Mouse (Mus musculus): ENCODE measurements around the gene Eprs. TPM values are rescaled to one million over a fixed set of nuclear protein-coding genes. Genes with fewer than 3 reads are reported as not detected.

Eprs gene
- polyA plus RNA-seq, 1 experiment: 44.2 TPM

DNA sequence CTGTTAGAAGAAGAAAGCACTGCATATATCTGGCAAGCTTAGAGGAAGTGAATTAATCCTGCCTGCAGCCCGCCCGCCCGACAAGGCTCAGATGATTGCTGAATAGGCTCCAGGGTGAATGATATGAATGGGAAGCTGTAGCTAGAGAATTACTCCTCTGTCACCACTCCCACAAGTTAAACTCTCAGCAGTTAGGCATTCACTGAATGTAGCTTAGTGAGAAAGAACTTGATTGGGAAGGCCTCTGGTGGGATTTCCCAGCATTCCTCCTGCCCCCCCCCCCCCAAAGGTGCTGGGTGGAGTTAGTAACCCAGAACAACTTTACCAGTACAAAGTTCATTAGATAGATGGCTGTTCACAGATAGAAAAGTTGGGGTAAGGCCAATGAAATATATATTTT is 26.3 kb upstream of the Eprs start:
- no peak overlapping the region for H3ac ChIP-seq (ENCODE audit: control insufficient read depth, insufficient read length, low read depth)
- TF ChIP-seq USF1 (IDR thresholded peaks at IDR 0.05; ENCODE audit: low read depth) (no peak), FOSL1 (IDR thresholded peaks at IDR 0.05; ENCODE audit: insufficient read depth, low read length, poor library complexity, severe bottlenecking) (no peak), MYOD1 (IDR thresholded peaks at IDR 0.05; ENCODE audit: control insufficient read depth, insufficient read length, low read depth) (no peak), CTCF (IDR thresholded peaks at IDR 0.05; ENCODE audit: control insufficient read depth, insufficient read depth, insufficient read length) (no peak), CEBPB (IDR thresholded peaks at IDR 0.05; ENCODE audit: low read depth) (no peak), MAX (IDR thresholded peaks at IDR 0.05) (no peak), MYOG (IDR thresholded peaks at IDR 0.05; ENCODE audit: control insufficient read depth, extremely low read depth, insufficient read length) (no peak)
- peaks cover 34% of the 10 kb centered on the region for H3K79me3 ChIP-seq (ENCODE audit: low read depth)
- H3K27me3 ChIP-seq (ENCODE audit: control insufficient read depth, insufficient read depth, insufficient read length): no peaks in the 10 kb centered on the region
- H3K79me2 ChIP-seq (ENCODE audit: control insufficient read depth, insufficient read depth): peaks cover 41% of the 10 kb centered on the region
- peaks cover 8% of the 10 kb centered on the region for H3K36me3 ChIP-seq (ENCODE audit: control insufficient read depth, insufficient read depth)
- H3K4me3 ChIP-seq (ENCODE audit: insufficient read depth, poor library complexity, severe bottlenecking): no peak overlapping the region

- Histone ChIP-seq H3K36me3 (ENCODE audit: control insufficient read depth, insufficient read depth) (peaks cover 22% of the 10 kb centered on the region), H3K79me3 (ENCODE audit: low read depth) (peaks cover 3% of the 10 kb centered on the region), H3ac (ENCODE audit: control insufficient read depth, insufficient read length, low read depth) (no peak overlapping the region), H3K79me2 (ENCODE audit: control insufficient read depth, insufficient read depth) (no peaks in the 10 kb centered on the region), H3K27me3 (ENCODE audit: control insufficient read depth, insufficient read depth, insufficient read length) (no peaks in the 10 kb centered on the region), H3K4me3 (ENCODE audit: insufficient read depth, poor library complexity, severe bottlenecking) (no peak overlapping the region)
- TF ChIP-seq USF1 (IDR thresholded peaks at IDR 0.05; ENCODE audit: low read depth) (no peak), FOSL1 (IDR thresholded peaks at IDR 0.05; ENCODE audit: insufficient read depth, low read length, poor library complexity, severe bottlenecking) (no peak), MYOG (IDR thresholded peaks at IDR 0.05; ENCODE audit: control insufficient read depth, extremely low read depth, insufficient read length) (no peak), CEBPB (IDR thresholded peaks at IDR 0.05; ENCODE audit: low read depth) (no peak), MYOD1 (IDR thresholded peaks at IDR 0.05; ENCODE audit: control insufficient read depth, insufficient read length, low read depth) (no peak), CTCF (IDR thresholded peaks at IDR 0.05; ENCODE audit: control insufficient read depth, insufficient read depth, insufficient read length) (no peak)
Measured at GRCm38 (mm10) chr1:185342441-185342840, 20.4 kb upstream of the Eprs start.

- Histone ChIP-seq H3K36me3 (ENCODE audit: control insufficient read depth, insufficient read depth) (peaks cover 19% of the 10 kb centered on the region), H3ac (ENCODE audit: control insufficient read depth, insufficient read length, low read depth) (no peak overlapping the region), H3K79me2 (ENCODE audit: control insufficient read depth, insufficient read depth) (no peaks in the 10 kb centered on the region), H3K4me3 (ENCODE audit: insufficient read depth, poor library complexity, severe bottlenecking) (no peak overlapping the region), H3K27me3 (ENCODE audit: control insufficient read depth, insufficient read depth, insufficient read length) (no peaks in the 10 kb centered on the region), H3K79me3 (ENCODE audit: low read depth) (no peaks in the 10 kb centered on the region)
- TF ChIP-seq USF1 (IDR thresholded peaks at IDR 0.05; ENCODE audit: low read depth): no peak
- peak; percentile 1 for TF ChIP-seq CTCF (IDR thresholded peaks at IDR 0.05; ENCODE audit: control insufficient read depth, insufficient read depth, insufficient read length)
Measured at GRCm38 (mm10) chr1:185343422-185343821, 19.4 kb upstream of the Eprs start.

GRCm38 (mm10) chr1:185346188-185346587 is 16.7 kb upstream of the Eprs start:
- Histone ChIP-seq H3K27me3 (ENCODE audit: control insufficient read depth, insufficient read depth, insufficient read length) (no peaks in the 10 kb centered on the region), H3K36me3 (ENCODE audit: control insufficient read depth, insufficient read depth) (peaks cover 31% of the 10 kb centered on the region), H3K79me3 (ENCODE audit: low read depth) (no peaks in the 10 kb centered on the region), H3K79me2 (ENCODE audit: control insufficient read depth, insufficient read depth) (no peaks in the 10 kb centered on the region), H3ac (ENCODE audit: control insufficient read depth, insufficient read length, low read depth) (no peak overlapping the region), H3K4me3 (ENCODE audit: insufficient read depth, poor library complexity, severe bottlenecking) (no peak overlapping the region)
- TF ChIP-seq USF1 (IDR thresholded peaks at IDR 0.05; ENCODE audit: low read depth) (no peak), MAX (IDR thresholded peaks at IDR 0.05) (no peak), FOSL1 (IDR thresholded peaks at IDR 0.05; ENCODE audit: insufficient read depth, low read length, poor library complexity, severe bottlenecking) (no peak)

- Histone ChIP-seq H3K36me3 (ENCODE audit: control insufficient read depth, insufficient read depth) (peaks cover 28% of the 10 kb centered on the region), H3K79me2 (ENCODE audit: control insufficient read depth, insufficient read depth) (no peaks in the 10 kb centered on the region), H3K27me3 (ENCODE audit: control insufficient read depth, insufficient read depth, insufficient read length) (no peaks in the 10 kb centered on the region), H3K4me3 (ENCODE audit: insufficient read depth, poor library complexity, severe bottlenecking) (no peak overlapping the region), H3ac (ENCODE audit: control insufficient read depth, insufficient read length, low read depth) (no peak overlapping the region), H3K79me3 (ENCODE audit: low read depth) (no peaks in the 10 kb centered on the region)
- TF ChIP-seq MYOD1 (IDR thresholded peaks at IDR 0.05; ENCODE audit: control insufficient read depth, insufficient read length, low read depth) (no peak), CEBPB (IDR thresholded peaks at IDR 0.05; ENCODE audit: low read depth) (no peak), MYOG (IDR thresholded peaks at IDR 0.05; ENCODE audit: control insufficient read depth, extremely low read depth, insufficient read length) (no peak), FOSL1 (IDR thresholded peaks at IDR 0.05; ENCODE audit: insufficient read depth, low read length, poor library complexity, severe bottlenecking) (no peak), USF1 (IDR thresholded peaks at IDR 0.05; ENCODE audit: low read depth) (no peak), CTCF (IDR thresholded peaks at IDR 0.05; ENCODE audit: control insufficient read depth, insufficient read depth, insufficient read length) (no peak), MAX (IDR thresholded peaks at IDR 0.05) (no peak)
Measured at GRCm38 (mm10) chr1:185349741-185350140, 13.1 kb upstream of the Eprs start.

GRCm38 (mm10) chr1:185350611-185351010 is 12.2 kb upstream of the Eprs start:
- no peak overlapping the region for H3K4me3 ChIP-seq (ENCODE audit: insufficient read depth, poor library complexity, severe bottlenecking)
- H3K79me3 ChIP-seq (ENCODE audit: low read depth): no peaks in the 10 kb centered on the region
- peaks cover 28% of the 10 kb centered on the region for H3K36me3 ChIP-seq (ENCODE audit: control insufficient read depth, insufficient read depth)
- no peak overlapping the region for H3ac ChIP-seq (ENCODE audit: control insufficient read depth, insufficient read length, low read depth)
- no peaks in the 10 kb centered on the region for H3K79me2 ChIP-seq (ENCODE audit: control insufficient read depth, insufficient read depth)
- no peaks in the 10 kb centered on the region for H3K27me3 ChIP-seq (ENCODE audit: control insufficient read depth, insufficient read depth, insufficient read length)
- TF ChIP-seq MYOD1 (IDR thresholded peaks at IDR 0.05; ENCODE audit: control insufficient read depth, insufficient read length, low read depth) (no peak), CTCF (IDR thresholded peaks at IDR 0.05; ENCODE audit: control insufficient read depth, insufficient read depth, insufficient read length) (no peak), FOSL1 (IDR thresholded peaks at IDR 0.05; ENCODE audit: insufficient read depth, low read length, poor library complexity, severe bottlenecking) (no peak), MYOG (IDR thresholded peaks at IDR 0.05; ENCODE audit: control insufficient read depth, extremely low read depth, insufficient read length) (no peak), CEBPB (IDR thresholded peaks at IDR 0.05; ENCODE audit: low read depth) (no peak), MAX (IDR thresholded peaks at IDR 0.05) (no peak)
